Mouse (Mus musculus) inflammation-experienced regulatory T-cells (primary cell): ENCODE data around the gene Thap4. TPM values are rescaled to one million over a fixed set of nuclear protein-coding genes. Genes with fewer than 3 reads are reported as not detected.

ENCODE experiments used
- polyA plus RNA-seq, 2 experiments: library from polyadenylated mRNA; unstranded; fragments of 100-300 nt; shearing (Covaris generic); gene quantifications; one replicate each; pipeline ENCODE4 v1.2.1; 2017

Thap4 gene
- polyA plus RNA-seq: 10 to 100 TPM; 34.1 to 38.9 TPM

GRCm38 (mm10) chr1:93754573-93755290 is at the start of gene Thap4:
TSS of gene Thap4 (minus strand) at chr1:93754864.

GRCm38 (mm10) chr1:93803556-93804507 is 49.2 kb upstream of the Thap4 start, which contains the start of gene Ing5:
TSS of gene Ing5 (plus strand) at chr1:93803965.

GRCm38 (mm10) chr1:93801741-93802238 is 47.1 kb upstream of the Thap4 start, which contains the start of gene Dtymk:
TSS of gene Dtymk (minus strand) at chr1:93801934.

DNA sequence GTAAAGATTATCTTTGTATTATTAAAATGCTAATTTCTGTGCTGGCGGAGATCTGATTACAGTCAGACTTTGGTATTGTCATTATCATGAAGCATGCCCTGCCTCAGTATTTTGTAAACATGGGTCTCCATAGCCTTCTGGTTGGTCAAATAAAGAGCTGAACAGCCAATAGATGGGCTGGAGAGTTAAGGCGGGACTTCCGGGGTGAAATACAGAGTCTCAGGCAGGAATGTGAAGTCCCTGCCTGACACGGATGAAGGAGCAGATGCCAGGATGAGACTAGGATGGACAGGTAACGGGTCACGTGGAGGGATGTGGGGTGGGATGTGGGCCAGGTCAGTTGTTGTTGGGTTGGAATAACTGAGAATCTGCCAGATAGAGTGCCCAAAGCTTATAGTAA is 3.4 kb downstream of the Thap4 start, which contains the start of gene Atg4b:
Atg4b (plus strand) TSS at position 211 of the 400 bp plus-strand sequence.

GRCm38 (mm10) chr1:93685401-93686244 is 69.0 kb downstream of the Thap4 start, which contains the start of gene Bok:
TSS of gene Bok (plus strand) at chr1:93685660.

GRCm38 (mm10) chr1:93658559-93658958 is 96.1 kb downstream of the Thap4 start, which contains the start of gene Stk25:
TSS of gene Stk25 (minus strand) at chr1:93658659.

Other genes with a start within 250 kb of the Thap4 start
- gene Farp2, start 242.8 kb downstream of the Thap4 start, polyA plus RNA-seq: 1 to 10 TPM; 2.4 to 3.0 TPM
- gene Stk25, start 96.2 kb downstream of the Thap4 start, polyA plus RNA-seq: 100 to 1,000 TPM; 129 to 134 TPM
- 1 to 10 TPM in 1 of 2 experiments, not detected in 1; 4.1 TPM for gene Bok, start 69.2 kb downstream of the Thap4 start, polyA plus RNA-seq
- gene Atg4b, start 3.4 kb downstream of the Thap4 start, polyA plus RNA-seq: 100 to 1,000 TPM in 1 of 2 experiments, 10 to 100 TPM in 1; 98.7 to 113 TPM
- 100 to 1,000 TPM; 121 to 122 TPM for gene Dtymk, start 47.1 kb upstream of the Thap4 start, polyA plus RNA-seq
- 10 to 100 TPM; 23.0 to 29.4 TPM for gene Ing5, start 49.1 kb upstream of the Thap4 start, polyA plus RNA-seq
- gene D2hgdh, start 70.0 kb upstream of the Thap4 start, polyA plus RNA-seq: 10 to 100 TPM; 35.7 to 36.7 TPM
- gene Gal3st2, start 106.4 kb upstream of the Thap4 start, polyA plus RNA-seq: under 1 TPM in 1 of 2 experiments, not detected in 1; 0.92 TPM
- gene Gal3st2b, start 163.4 kb upstream of the Thap4 start, polyA plus RNA-seq: under 1 TPM in 1 of 2 experiments, not detected in 1; 0.82 TPM
- gene Gal3st2c, start 235.6 kb upstream of the Thap4 start, polyA plus RNA-seq: 1 to 10 TPM in 1 of 2 experiments, under 1 TPM in 1; 0.25 to 1.1 TPM